Mouse (Mus musculus) E14TG2a.4 (cell line): ENCODE results near the gene Trp53.

ENCODE experiments used
- CTCF ChIP-seq: conservative IDR thresholded peaks from 2 replicates; pipeline ENCODE4 v1.5.1; 2014; ENCODE audit warnings: low read length
- POU5F1 ChIP-seq: IDR thresholded peaks from 2 replicates; pipeline ENCODE4 v1.6.1; 2014; ENCODE audit warnings: low read length, borderline replicate concordance

DNA sequence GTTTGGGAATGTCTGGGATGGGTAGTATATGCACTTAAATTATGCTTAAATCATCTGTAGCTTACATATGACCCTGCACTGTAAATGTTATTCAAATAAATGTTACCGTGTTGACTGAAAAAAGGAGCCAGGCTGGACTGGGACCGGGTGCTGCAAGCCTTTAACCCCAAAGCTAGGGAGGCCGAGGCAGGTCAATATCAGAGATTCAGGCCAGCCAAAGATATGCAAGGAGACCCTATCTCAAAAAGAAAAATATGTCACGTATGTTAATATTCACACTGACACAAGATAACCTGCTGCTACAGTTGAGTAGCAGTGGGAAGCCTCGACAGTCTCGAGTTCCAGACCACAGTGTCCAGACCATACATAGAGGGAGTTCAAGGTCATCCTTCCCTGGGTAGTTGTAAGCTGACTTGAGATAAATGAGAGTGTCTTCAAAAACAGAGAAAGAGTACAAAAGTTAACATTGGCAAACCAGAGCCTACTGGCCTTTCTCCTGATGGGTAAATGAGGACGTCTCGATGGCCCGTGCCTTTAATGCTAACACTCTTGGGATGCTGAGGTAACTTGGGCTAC lies 2.2 kb downstream of the Trp53 start:
- TF ChIP-seq CTCF (no peak), POU5F1 (no peak)
